Mouse (Mus musculus): ENCODE data around the gene Kiss1r. TPM values are rescaled to one million over a fixed set of nuclear protein-coding genes. Genes with fewer than 3 reads are reported as not detected.

Kiss1r gene
- total RNA-seq, 2 experiments from 2014 or later, result 5.0 to 6.8 TPM

DNA sequence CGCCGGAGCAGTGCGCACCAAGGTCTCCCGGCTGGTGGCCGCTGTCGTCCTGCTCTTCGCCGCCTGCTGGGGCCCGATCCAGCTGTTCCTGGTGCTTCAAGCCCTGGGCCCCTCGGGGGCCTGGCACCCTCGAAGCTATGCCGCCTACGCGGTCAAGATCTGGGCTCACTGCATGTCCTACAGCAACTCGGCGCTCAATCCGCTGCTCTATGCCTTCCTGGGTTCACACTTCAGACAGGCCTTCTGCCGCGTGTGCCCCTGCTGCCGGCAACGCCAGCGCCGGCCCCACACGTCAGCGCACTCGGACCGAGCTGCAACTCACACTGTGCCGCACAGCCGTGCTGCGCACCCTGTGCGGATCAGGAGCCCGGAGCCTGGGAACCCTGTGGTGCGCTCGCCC, 4.8 kb downstream of the Kiss1r start:
- intact Hi-C loops (cut with DNase I), result loop anchor here (10.0 kb wide), 1 partner anchor 87 kb away; no protein-coding TSS in a partner anchor
- DNase-seq, result no peak

DNA sequence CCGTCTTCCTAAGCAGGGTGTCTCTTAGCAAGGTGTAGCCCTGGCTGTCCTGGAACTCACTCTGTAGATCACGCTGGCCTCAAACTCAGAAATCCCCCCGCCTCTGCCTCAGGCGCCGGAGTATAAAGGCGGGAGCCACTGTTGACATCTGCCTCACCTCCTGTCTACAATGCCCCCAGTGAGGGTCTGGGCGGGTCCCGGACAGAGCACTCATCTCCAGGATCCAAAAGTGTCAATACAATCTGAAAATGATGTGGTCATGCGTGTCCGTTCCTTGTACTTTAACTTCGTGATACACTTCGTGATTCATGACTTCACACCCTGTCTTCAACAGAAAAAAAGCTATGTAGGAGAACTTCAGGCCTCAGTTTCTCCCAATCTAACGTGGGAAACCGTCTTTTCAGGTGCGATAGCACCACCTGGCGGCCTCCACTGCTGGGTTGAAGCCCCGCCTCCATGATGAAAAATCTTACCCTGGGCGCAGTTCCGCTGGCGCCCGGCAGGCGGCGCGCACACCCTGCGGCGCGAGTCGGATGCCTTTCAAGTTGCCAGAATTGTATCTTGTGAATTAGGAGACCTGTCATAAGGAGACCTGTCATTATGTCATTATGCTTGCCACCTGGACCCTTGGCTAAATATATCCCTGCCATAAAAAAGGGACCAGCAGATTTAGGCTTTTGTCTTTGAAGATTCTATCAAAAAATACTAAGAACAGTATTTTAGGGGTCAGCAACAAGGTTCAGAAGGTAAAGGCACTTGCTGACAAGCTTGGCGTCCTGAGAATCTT, 8.4 kb downstream of the Kiss1r start:
- DNase-seq, result peak; percentile 94
- intact Hi-C loops (cut with DNase I), result loop anchor here (10.0 kb wide), 1 partner anchor 90 kb away; no protein-coding TSS in a partner anchor

DNA sequence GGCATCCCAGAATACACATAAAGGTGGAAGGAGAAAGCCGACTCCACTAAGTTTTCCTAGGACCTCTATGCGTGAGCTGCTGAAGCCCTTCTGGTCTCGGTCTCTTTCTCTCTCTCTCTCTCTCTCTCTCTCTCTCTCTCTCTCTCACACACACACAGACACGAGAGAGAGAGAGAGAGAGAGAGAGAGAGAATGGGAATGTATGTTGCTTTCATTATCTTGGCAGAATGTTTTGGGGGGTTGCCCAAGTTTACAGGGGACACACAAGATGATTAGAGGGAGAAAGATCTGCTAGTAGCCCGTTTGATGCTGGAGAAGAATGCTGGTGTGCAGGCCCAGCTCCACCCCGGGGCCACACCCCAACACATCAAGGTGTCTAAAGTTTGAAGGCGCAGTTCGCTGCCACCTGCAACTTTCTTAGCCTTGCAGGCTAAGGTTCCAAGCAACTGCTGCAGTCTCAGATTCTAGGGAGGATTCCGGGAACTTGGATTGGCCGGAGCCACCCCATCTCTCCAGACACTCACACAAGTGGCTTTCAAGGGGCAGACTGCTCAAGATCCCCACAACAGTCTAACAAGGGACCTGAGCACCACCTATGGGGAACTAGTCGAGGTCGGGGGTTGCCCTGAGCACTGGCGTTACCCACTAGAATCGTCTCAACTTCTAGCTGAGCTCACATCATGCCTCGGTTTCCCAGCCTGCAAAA, 9.2 kb downstream of the Kiss1r start:
- no peak for DNase-seq
- intact Hi-C loops (cut with DNase I), result loop anchor here (10.0 kb wide), 1 partner anchor 91 kb away; no protein-coding TSS in a partner anchor

DNA sequence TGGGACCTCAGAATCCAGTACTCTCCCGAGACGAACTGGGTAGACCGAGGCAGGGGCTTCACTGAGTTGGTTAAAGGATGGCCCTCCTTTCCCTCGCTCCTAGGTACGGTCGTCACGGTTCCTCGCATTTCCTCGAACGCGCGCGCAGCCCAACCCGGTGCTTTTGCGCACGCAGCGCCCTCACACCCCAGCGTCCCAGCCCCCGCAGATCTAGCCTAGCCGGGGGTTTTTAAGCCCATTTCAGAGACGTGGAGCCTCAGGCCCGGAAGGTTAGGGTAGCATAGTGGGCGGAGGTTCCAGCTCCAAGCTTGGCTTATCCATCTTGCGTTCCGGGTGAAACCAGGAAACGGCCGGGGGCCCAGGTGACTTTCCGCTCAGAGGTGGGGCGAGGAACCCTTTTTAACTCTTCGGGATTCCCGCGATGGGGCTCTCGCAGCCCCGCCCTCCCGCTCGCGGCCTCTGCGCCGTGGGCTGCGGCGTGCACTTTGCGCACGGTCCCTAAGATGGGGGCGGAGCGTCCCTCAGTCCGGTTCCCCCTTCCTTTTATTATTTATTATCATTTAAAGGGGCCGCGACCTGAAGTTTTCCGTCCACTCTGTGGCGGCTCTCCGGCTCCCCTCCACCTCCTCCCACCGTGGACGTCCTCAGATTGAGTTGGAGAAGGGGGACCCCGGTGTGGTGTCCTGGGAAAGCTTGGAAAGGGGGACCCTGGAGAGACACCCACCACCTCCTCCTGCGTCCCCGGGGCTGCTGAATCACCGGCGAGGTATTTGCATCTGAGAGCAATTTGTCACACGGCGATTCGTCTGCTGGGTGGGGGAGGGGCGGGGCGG, 9.9 kb downstream of the Kiss1r start, which contains the start of gene Arid3a:
TSS of gene Arid3a (plus strand) at position 553 of the 833 bp plus-strand sequence.
- DNase-seq, result peak; percentile 85
- intact Hi-C loops (cut with DNase I), result loop anchor here (10.0 kb wide), 1 partner anchor 92 kb away; no protein-coding TSS in a partner anchor

GRCm38 (mm10) chr10:79927324-79928029, 10.7 kb downstream of the Kiss1r start:
- intact Hi-C loops (cut with DNase I), result loop anchor here (10.0 kb wide), 1 partner anchor 93 kb away; no protein-coding TSS in a partner anchor
- DNase-seq, result peak; percentile 51

GRCm38 (mm10) chr10:79928030-79928694, 11.4 kb downstream of the Kiss1r start:
- intact Hi-C loops (cut with DNase I), result loop anchor here (10.0 kb wide), 1 partner anchor 93 kb away; no protein-coding TSS in a partner anchor
- no peak for DNase-seq

DNA sequence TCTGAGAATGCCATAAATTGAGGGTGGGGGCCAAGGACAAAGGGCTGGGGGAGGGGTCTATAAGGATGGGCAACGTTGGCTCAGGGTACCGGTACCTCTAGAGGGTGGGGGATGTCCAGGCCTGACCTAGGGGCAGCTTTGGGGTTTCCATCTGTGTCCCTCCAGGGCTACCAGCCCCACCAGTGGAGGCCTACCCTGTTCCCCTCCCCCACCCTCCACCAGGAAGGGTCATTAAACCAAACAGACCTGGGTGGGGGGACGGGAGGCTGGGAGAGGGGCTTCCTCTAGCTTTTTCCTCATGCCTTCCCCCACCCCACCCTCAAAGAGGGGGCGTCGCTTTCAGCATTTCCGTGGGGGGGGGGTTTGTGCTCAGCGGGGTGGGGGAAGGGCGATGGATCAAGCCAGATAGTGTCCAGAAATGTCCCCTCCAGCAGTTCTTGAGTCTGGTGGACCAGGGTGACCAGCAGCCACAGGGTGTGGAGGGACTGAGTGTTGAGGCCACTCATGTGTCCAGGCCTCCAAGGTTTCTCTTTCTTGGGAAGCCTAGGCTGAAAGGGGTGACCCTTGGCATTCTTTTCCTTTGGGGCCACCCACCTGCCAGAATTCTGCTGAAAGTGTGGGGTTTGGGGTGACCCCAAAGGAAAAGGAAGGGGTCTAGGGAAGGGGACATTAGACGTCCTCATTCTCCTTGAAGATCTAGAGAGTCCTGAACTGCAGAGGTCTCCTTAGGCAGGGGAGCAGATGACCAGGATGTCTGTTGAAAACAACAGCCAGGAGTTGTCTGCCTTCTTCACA, 12.3 kb downstream of the Kiss1r start:
- intact Hi-C loops (cut with DNase I), result loop anchor here (10.0 kb wide), 1 partner anchor 94 kb away; no protein-coding TSS in a partner anchor
- DNase-seq, result no peak

GRCm38 (mm10) chr10:79929967-79930825, 13.4 kb downstream of the Kiss1r start:
- intact Hi-C loops (cut with DNase I), result loop anchor here (10.0 kb wide), 1 partner anchor 95 kb away; no protein-coding TSS in a partner anchor
- DNase-seq, result no peak

- DNase-seq, result peak; percentile 76
- intact Hi-C loops (cut with DNase I), result no loop called here
These were observed 14.0 kb downstream of the Kiss1r start for GRCm38 (mm10) chr10:79930826-79931186.

- intact Hi-C loops (cut with DNase I), result no loop called here
- DNase-seq, result no peak
These were observed 15.0 kb downstream of the Kiss1r start for GRCm38 (mm10) chr10:79931797-79932196.

DNA sequence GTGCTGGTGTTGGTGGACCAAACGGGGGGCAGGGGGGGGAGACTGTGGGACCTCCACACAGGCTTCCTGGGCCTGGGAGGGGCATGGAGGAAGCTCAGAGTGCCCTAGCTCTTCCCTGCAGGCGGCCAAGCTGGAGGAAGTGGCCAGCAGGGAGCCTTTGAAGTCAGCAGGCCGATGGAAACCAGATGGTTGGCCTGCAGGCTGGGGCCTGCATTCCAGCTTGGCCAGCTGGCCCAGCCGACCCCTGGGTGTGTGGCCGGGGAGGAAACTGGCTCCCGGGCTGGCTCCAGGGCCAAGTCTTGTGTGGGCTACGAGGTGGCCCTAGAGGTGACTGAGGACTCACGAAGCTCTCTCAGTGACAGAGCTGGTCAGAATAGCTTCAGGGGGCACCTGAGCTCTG, 16.0 kb downstream of the Kiss1r start:
- intact Hi-C loops (cut with DNase I), result no loop called here
- peak; percentile 86 for DNase-seq

DNA sequence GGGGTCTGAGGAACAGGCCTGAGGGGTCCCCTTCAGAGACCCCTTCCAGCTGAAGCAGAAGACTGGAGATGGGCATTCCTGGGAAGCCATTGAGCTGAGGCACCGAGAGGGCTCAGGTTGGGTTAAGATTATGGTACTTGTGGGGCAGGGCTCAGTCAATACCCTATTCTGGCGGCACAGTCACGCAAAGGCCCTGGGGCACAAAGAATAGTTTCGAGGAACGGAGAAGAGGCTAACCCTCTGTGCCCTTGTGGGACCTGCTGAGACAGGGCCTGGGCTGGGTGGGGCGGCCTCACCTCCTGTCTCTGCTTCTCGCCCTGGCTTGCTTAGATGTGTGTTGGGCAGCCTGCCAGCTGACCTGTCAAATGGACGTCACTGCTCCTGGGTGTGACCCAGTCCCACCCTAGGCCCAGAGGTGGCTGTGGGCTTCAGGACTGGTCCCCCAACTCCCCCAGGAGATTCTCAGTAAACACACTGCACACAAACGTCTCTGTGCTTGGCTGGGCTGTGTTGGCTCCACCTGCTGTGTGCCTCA, 16.4 kb downstream of the Kiss1r start:
- intact Hi-C loops (cut with DNase I), result no loop called here
- no peak for DNase-seq

GRCm38 (mm10) chr10:79933861-79934260, 17.1 kb downstream of the Kiss1r start:
- DNase-seq, result no peak
- intact Hi-C loops (cut with DNase I), result no loop called here

GRCm38 (mm10) chr10:79934272-79934721, 17.5 kb downstream of the Kiss1r start:
- intact Hi-C loops (cut with DNase I), result no loop called here
- DNase-seq, result peak; percentile 97

- DNase-seq, result no peak
- intact Hi-C loops (cut with DNase I), result no loop called here
These were observed 18.2 kb downstream of the Kiss1r start for GRCm38 (mm10) chr10:79934794-79935569.

GRCm38 (mm10) chr10:79936284-79936910, 19.6 kb downstream of the Kiss1r start:
- intact Hi-C loops (cut with DNase I), result no loop called here

More at GRCm38 (mm10) chr10:79936284-79936910, 19.6 kb downstream of the Kiss1r start:
- DNase-seq, result no peak

Data from left cerebral cortex, postnatal 4 days (tissue).